Mouse (Mus musculus) liver, embryonic 14.5 days (tissue): Measurements from ENCODE around the gene Zfp619. TPM values are rescaled to one million over a fixed set of nuclear protein-coding genes. Genes with fewer than 3 reads are reported as not detected.

ENCODE experiments used
- ATAC-seq: fragments of 200-750 bp; cut with Nextera tagmentation; 2 replicates; pipeline ENCODE4 v1.8.0; 2017; ENCODE audit warnings: moderate number of reproducible peaks, mild to moderate bottlenecking, moderate library complexity; ENCODE audit not compliant: insufficient read depth
- DNase-seq, 3 experiments: peaks; one replicate each; pipeline ENCODE4 v3.0.0-alpha.2; 2012 to 2013; ENCODE audit warnings: low read depth in 3 of 3, low spot score in 3 of 3
- H3K27ac ChIP-seq: fragments of 300-500 bp; sonication (generic); 2 replicates; pipeline ENCODE4 v1.5.1; 2014; ENCODE audit warnings: moderate library complexity, mild to moderate bottlenecking, control low read depth, inconsistent platforms
- H3K27me3 ChIP-seq: fragments of 300-500 bp; sonication (generic); 2 replicates; pipeline ENCODE4 v1.6.1; 2014; ENCODE audit warnings: mild to moderate bottlenecking, low read length, moderate library complexity; ENCODE audit not compliant: control insufficient read depth, insufficient read depth
- H3K36me3 ChIP-seq: fragments of 300-500 bp; sonication (generic); replicated peaks from 2 replicates; pipeline ENCODE4 v1.6.1; 2014; ENCODE audit warnings: low read depth; ENCODE audit not compliant: control insufficient read depth, insufficient read depth
- H3K4me1 ChIP-seq, 2 experiments: fragments of 200-500 bp in 1 of 2; fragments of 300-500 bp in 1 of 2; sonication (generic) in 1 of 2; replicated peaks; 2 replicates each; pipeline ENCODE4 v1.6.1; 2012 to 2014; ENCODE audit warnings: antibody characterized with exemption in 1 of 2, inconsistent platforms in 1 of 2, low read length in 1 of 2; ENCODE audit not compliant: control insufficient read depth in 2 of 2, insufficient read depth in 2 of 2
- H3K4me2 ChIP-seq: fragments of 300-500 bp; sonication (generic); 2 replicates; pipeline ENCODE4 v1.6.1; 2014; ENCODE audit warnings: low read depth, mild to moderate bottlenecking, control low read depth, moderate library complexity
- H3K4me3 ChIP-seq, 2 experiments: fragments of 200-500 bp in 1 of 2; fragments of 300-500 bp in 1 of 2; sonication (generic) in 1 of 2; 2 replicates each; pipeline ENCODE4 v1.5.1; 2012 to 2014; ENCODE audit warnings: low read depth in 2 of 2, low read length in 2 of 2, mild to moderate bottlenecking in 2 of 2, control low read depth in 1 of 2, inconsistent platforms in 1 of 2, moderate library complexity in 1 of 2; ENCODE audit not compliant: insufficient read depth in 1 of 2
- H3K9ac ChIP-seq: fragments of 300-500 bp; sonication (generic); replicated peaks from 2 replicates; pipeline ENCODE4 v1.6.1; 2014; ENCODE audit warnings: mild to moderate bottlenecking, control low read depth, moderate library complexity
- H3K9me3 ChIP-seq: fragments of 300-500 bp; sonication (generic); 2 replicates; pipeline ENCODE4 v1.6.1; 2016; ENCODE audit warnings: low read length, mixed read lengths; ENCODE audit not compliant: control insufficient read depth
- CTCF ChIP-seq: IDR thresholded peaks from 2 replicates; pipeline ENCODE4 v1.5.1; 2016; ENCODE audit warnings: antibody characterized with exemption, low read depth, control low read depth
- EP300 ChIP-seq: IDR thresholded peaks from 2 replicates; pipeline ENCODE4 v1.6.1; 2016; ENCODE audit warnings: antibody characterized with exemption, low read depth
- WGBS: fragments of 180-500 bp; shearing (Covaris S2); extraction: QIAGEN DNeasy Blood & Tissue Kit; methylation state at CpG from one replicate; pipeline ENCODE4 v1.1.7; 2014; ENCODE audit not compliant: insufficient replicate concordance; 5-methylcytosine and 5-hydroxymethylcytosine counted together
- polyA plus RNA-seq, 2 experiments: library from polyadenylated mRNA; depleted of rRNA in 1 of 2; stranded (reverse) in 1 of 2; unstranded in 1 of 2; fragments of >200 nt; fragmentation: Nextera tagmentation in 1 of 2; extraction: Ambion mirVana in 1 of 2; gene quantifications; 2 replicates each; pipeline versions ENCODE4 v1.2.1 to v1.2.3; 2012 to 2014

The Zfp619 gene
- polyA plus RNA-seq, 2 experiments = 0.25 to 0.29 TPM

DNA sequence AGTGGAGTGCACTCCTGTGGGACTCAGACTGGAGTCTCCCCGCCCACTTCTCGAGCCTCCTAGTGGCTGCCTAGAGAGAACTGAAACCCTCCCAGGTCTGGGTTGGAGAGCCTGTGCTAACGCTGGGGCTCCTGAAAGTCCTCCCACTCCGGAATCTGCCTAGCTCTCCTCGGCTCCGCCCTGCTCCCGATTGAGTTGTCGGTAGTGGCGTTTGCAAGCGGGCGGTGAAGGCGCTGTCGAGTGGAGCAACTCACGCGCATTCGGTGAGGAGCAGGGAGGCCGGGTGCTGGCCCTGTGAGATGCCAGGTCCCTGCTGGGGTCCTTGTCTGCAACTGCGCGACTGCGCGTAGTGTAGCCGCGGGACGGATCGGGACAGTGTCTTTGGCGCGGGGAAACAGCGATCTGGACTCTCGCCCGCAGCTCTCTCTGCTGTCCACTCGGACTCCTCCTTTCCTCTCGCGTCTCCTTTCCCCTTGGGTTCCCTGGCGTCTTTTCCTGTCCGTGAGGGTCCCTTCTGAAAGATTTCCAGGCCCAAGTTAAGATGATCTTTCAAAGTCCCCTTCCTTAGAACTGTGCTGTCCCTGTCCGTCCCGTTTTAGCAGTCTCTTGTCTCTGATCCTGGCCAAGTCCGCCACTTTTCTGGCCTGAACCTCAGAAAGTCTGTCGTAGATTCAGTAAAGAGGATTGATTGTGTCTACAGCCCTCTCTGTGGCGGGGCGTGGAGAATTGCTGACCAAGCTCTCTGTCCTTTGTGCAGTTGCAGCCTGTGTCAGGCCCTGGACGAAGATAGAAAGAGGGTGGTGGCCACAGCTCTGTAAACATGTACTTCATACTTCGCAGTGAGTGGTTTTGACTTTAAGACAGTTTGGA, 26.9 kb downstream of the Zfp619 start:
- H3K36me3 ChIP-seq = no peaks in the 10 kb centered on the region
- peak overlapping the region; percentile 65 for H3K9ac ChIP-seq
- H3K4me3 ChIP-seq = peak overlapping the region; percentile 59 to 73
- H3K4me1 ChIP-seq = no peaks in the 10 kb centered on the region; a peak in 1 of 4 replicates
- peak overlapping the region; percentile 76 for H3K4me2 ChIP-seq
- WGBS = 1% methylated on average over 43 of the region's 43 CpGs
- no peaks in the 10 kb centered on the region for H3K27me3 ChIP-seq
- H3K9me3 ChIP-seq = no peaks in the 10 kb centered on the region
- H3K27ac ChIP-seq = peak overlapping the region; percentile 37; the same call in 1 of the 2 replicates
- ATAC-seq (peak; percentile 86), DNase-seq (peak; percentile 39 to 63 (median 40))
- TF ChIP-seq EP300 (no peak), CTCF (peak; percentile 49)

DNA sequence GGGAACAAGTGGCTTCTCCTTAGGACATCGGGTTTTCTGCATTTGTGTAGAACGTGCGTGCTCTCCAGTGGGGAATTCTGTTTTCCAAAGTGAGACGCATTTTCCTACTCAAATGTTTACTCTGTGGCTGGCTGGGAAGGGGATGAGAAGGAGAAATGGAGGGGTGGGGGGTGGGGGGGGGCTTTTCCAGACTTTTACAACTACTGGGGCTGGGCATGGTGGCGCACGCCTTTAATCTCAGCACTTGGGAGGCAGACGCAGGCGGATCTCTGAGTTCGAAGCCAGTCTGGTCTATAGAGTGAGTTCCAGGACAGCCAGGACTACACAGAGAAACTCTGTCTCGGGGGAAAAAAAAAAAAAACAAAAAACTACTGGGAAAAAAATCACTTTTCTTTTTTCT, 27.6 kb downstream of the Zfp619 start:
- H3K27me3 ChIP-seq = no peaks in the 10 kb centered on the region
- DNase-seq = no peak
- H3K4me1 ChIP-seq = no peaks in the 10 kb centered on the region; a peak in 1 of 4 replicates
- no peak for ATAC-seq
- WGBS = 62% methylated on average over 10 of the region's 10 CpGs
- H3K4me2 ChIP-seq = peak overlapping the region; percentile 76
- no peak overlapping the region for H3K27ac ChIP-seq
- no peak overlapping the region for H3K9ac ChIP-seq
- H3K4me3 ChIP-seq = peak overlapping the region; percentile 59 to 73
- no peaks in the 10 kb centered on the region for H3K9me3 ChIP-seq
- no peaks in the 10 kb centered on the region for H3K36me3 ChIP-seq
- no peak for TF ChIP-seq CTCF
- no peak for TF ChIP-seq EP300

- H3K4me3 ChIP-seq = no peak overlapping the region
- no peak for TF ChIP-seq CTCF
- TF ChIP-seq EP300 = no peak
- WGBS = 65% methylated on average over 2 of the region's 2 CpGs
- no peak overlapping the region for H3K27ac ChIP-seq
- H3K9me3 ChIP-seq = no peaks in the 10 kb centered on the region
- no peaks in the 10 kb centered on the region for H3K36me3 ChIP-seq
- H3K4me2 ChIP-seq = no peak overlapping the region
- ATAC-seq (no peak), DNase-seq (no peak)
- H3K9ac ChIP-seq = no peak overlapping the region
- peaks cover 4 to 12% of the 10 kb centered on the region in 2 experiments for H3K4me1 ChIP-seq
- H3K27me3 ChIP-seq = no peaks in the 10 kb centered on the region
These were observed 31.8 kb downstream of the Zfp619 start for GRCm38 (mm10) chr7:39549336-39549735.

GRCm38 (mm10) chr7:39551976-39552891, 34.7 kb downstream of the Zfp619 start:
- Histone ChIP-seq H3K36me3 (no peaks in the 10 kb centered on the region; the same call in 1 of the 2 replicates), H3K4me2 (peak overlapping the region; percentile 83), H3K27me3 (no peaks in the 10 kb centered on the region), H3K4me1 (peaks cover 4 to 12% of the 10 kb centered on the region in 2 experiments), H3K9ac (peak overlapping the region; percentile 81), H3K27ac (peak overlapping the region; percentile 60), H3K9me3 (no peaks in the 10 kb centered on the region), H3K4me3 (peak overlapping the region; percentile 75 to 92)
- DNase-seq (peak; percentile 87 to 90 (median 89)), ATAC-seq (peak; percentile 100)
- no peak for TF ChIP-seq EP300
- TF ChIP-seq CTCF = peak; percentile 52
- WGBS = 3% methylated on average over 50 of the region's 52 CpGs
